8 mouse cellular contexts compared by ENCODE assay signal in the genomic region with DNA sequence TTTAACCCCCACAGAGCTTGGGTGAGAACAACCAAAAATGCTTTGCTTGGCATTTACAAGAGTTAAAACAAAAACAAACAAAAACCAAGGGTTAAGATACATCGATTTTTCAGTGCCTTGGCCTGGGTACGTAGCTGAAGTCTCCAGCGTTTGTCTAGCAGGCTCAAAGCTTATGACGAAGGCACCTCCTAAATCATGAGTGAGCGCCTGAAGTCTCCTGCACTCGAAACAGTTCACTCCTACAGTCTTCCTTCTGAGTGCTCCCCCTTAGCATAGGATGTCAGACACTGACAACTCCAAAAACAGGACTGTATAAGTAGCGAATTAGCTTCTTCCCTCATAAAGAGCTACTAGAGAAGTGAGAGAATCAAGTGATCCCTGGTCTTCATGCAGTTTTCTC. TPM values are rescaled to one million over a fixed set of nuclear protein-coding genes. Genes with fewer than 3 reads are reported as not detected.
DNase-seq lines count a peak whose midpoint lies in the region; ATAC-seq and TF ChIP-seq lines count a peak whose summit lies in the region.

No protein-coding gene starts in this region.

- no peak for TF ChIP-seq CTCF in MEL (IDR thresholded peaks at IDR 0.05 in 2 of 3, conservative IDR thresholded peaks at IDR 0.05 in 1 of 3; ENCODE audit: control insufficient read depth in 1 of 3, insufficient read depth in 1 of 3, low read depth in 2 of 3, low read length in 3 of 3, poor library complexity in 1 of 3, severe bottlenecking in 1 of 3)
- TF ChIP-seq CTCF in forebrain, postnatal 0 days (IDR thresholded peaks at IDR 0.05; ENCODE audit: low read depth), result no peak
- TF ChIP-seq CTCF in liver, postnatal 0 days (IDR thresholded peaks at IDR 0.05; ENCODE audit: low read depth), result no peak

- H3K4me3 ChIP-seq in heart, embryonic 10.5 days, result peak overlapping the region; percentile 91
- peak overlapping the region; percentile 90 to 91 for H3K4me3 ChIP-seq in MEL (ENCODE audit: control insufficient read depth in 1 of 2, insufficient read depth in 1 of 2, low read depth in 2 of 2, low read length in 2 of 2)
- H3K4me3 ChIP-seq in forebrain, postnatal 0 days (ENCODE audit: low read depth, low read length), result peak overlapping the region; percentile 88
- peak overlapping the region; percentile 71 for H3K4me3 ChIP-seq in liver, postnatal 0 days (ENCODE audit: low read depth, low read length)

- H3K27me3 ChIP-seq in heart, embryonic 10.5 days (ENCODE audit: insufficient read depth, poor library complexity, severe bottlenecking), result 0 out of 2 replicates have a peak, but pooled peaks cover 11% of the 10 kb centered on the region
- no peaks in the 10 kb centered on the region for H3K27me3 ChIP-seq in MEL (ENCODE audit: control insufficient read depth in 1 of 2, insufficient read depth in 2 of 2, low read length in 2 of 2)
- no peaks in the 10 kb centered on the region; the same call in 1 of the 2 replicates for H3K27me3 ChIP-seq in forebrain, postnatal 0 days (ENCODE audit: insufficient read depth, low read length)
- 0 out of 2 replicates have a peak, but pooled peaks cover 3% of the 10 kb centered on the region for H3K27me3 ChIP-seq in liver, postnatal 0 days (ENCODE audit: insufficient read depth, low read length)

- peak overlapping the region; percentile 45 for H3K9ac ChIP-seq in MEL (ENCODE audit: control insufficient read depth, low read depth, low read length, poor library complexity, severe bottlenecking)
- peak overlapping the region; percentile 85; the same call in 1 of the 2 replicates for H3K9ac ChIP-seq in forebrain, postnatal 0 days
- peak overlapping the region; percentile 66 for H3K9ac ChIP-seq in liver, postnatal 0 days (replicated peaks)

- H3K9me3 ChIP-seq in heart, embryonic 10.5 days, result no peaks in the 10 kb centered on the region
- no peaks in the 10 kb centered on the region for H3K9me3 ChIP-seq in MEL (replicated peaks; ENCODE audit: insufficient read depth, low read length)
- H3K9me3 ChIP-seq in forebrain, postnatal 0 days (ENCODE audit: low read length), result no peaks in the 10 kb centered on the region
- H3K9me3 ChIP-seq in liver, postnatal 0 days (ENCODE audit: low read length), result no peaks in the 10 kb centered on the region

- peaks cover 2% of the 10 kb centered on the region; the same call in 1 of the 2 replicates for H3K79me2 ChIP-seq in MEL (ENCODE audit: control insufficient read depth, insufficient read depth, low read length, poor library complexity)

- WGBS in heart, embryonic 10.5 days, result 49% methylated on average over 7 of the region's 7 CpGs
- WGBS in forebrain, postnatal 0 days, result 36% methylated on average over 7 of the region's 7 CpGs
- 31% methylated on average over 7 of the region's 7 CpGs for WGBS in liver, postnatal 0 days (ENCODE audit: insufficient replicate concordance)

- no peak for TF ChIP-seq POLR2A in MEL (IDR thresholded peaks at IDR 0.05; ENCODE audit: control insufficient read depth in 1 of 2, insufficient read depth in 1 of 2, low read depth in 1 of 2, low read length in 2 of 2, poor library complexity in 1 of 2)

- no peak for TF ChIP-seq RAD21 in MEL (IDR thresholded peaks at IDR 0.05; ENCODE audit: low read depth, low read length)

- H3K4me2 ChIP-seq in forebrain, postnatal 0 days (ENCODE audit: low read depth), result peak overlapping the region; percentile 66
- peak overlapping the region; percentile 96 for H3K4me2 ChIP-seq in liver, postnatal 0 days (ENCODE audit: low read depth, low read length)

- no peak for ATAC-seq in forebrain, postnatal 0 days
- ATAC-seq in liver, postnatal 0 days, result no peak
- ATAC-seq in monocyte, adult 5-6 weeks (replicated peaks; ENCODE audit: insufficient number of reproducible peaks, low FRiP score, low TSS enrichment, poor library complexity, severe bottlenecking), result no peak

- intact Hi-C loops in heart, postnatal 14 days (cut with DNase I), result loop anchor here (5.0 kb wide), 1 partner anchor 397 kb away; a partner anchor contains a TSS

- no peaks in the 10 kb centered on the region for H3K36me3 ChIP-seq in heart, embryonic 10.5 days
- H3K36me3 ChIP-seq in MEL (ENCODE audit: control insufficient read depth in 1 of 2, insufficient read depth in 2 of 2, low read length in 2 of 2), result no peaks in the 10 kb centered on the region
- 0 out of 2 replicates have a peak, but pooled peaks cover 9% of the 10 kb centered on the region for H3K36me3 ChIP-seq in forebrain, postnatal 0 days (ENCODE audit: insufficient read depth)
- no peaks in the 10 kb centered on the region for H3K36me3 ChIP-seq in liver, postnatal 0 days (replicated peaks; ENCODE audit: insufficient read depth, low read length)

- peaks cover 7% of the 10 kb centered on the region for H3K4me1 ChIP-seq in heart, embryonic 10.5 days
- H3K4me1 ChIP-seq in MEL (ENCODE audit: control insufficient read depth in 1 of 2, insufficient read depth in 2 of 2, low read length in 2 of 2), result no peaks in the 10 kb centered on the region; a peak in 1 of 4 replicates
- H3K4me1 ChIP-seq in forebrain, postnatal 0 days (ENCODE audit: insufficient read depth), result no peaks in the 10 kb centered on the region
- peaks cover 6% of the 10 kb centered on the region for H3K4me1 ChIP-seq in liver, postnatal 0 days (ENCODE audit: insufficient read depth)

- H3K27ac ChIP-seq in heart, embryonic 10.5 days, result peak overlapping the region; percentile 92
- H3K27ac ChIP-seq in MEL (ENCODE audit: control insufficient read depth, low read depth, low read length), result no peak overlapping the region
- H3K27ac ChIP-seq in forebrain, postnatal 0 days (ENCODE audit: low read depth, low read length), result peak overlapping the region; percentile 90
- H3K27ac ChIP-seq in liver, postnatal 0 days (ENCODE audit: low read depth), result peak overlapping the region; percentile 94

- TF ChIP-seq EP300 in MEL (IDR thresholded peaks at IDR 0.05; ENCODE audit: low read depth in 1 of 2, low read length in 2 of 2), result no peak
- no peak for TF ChIP-seq EP300 in liver, postnatal 0 days (IDR thresholded peaks at IDR 0.05; ENCODE audit: low read depth)

- DNase-seq in heart, embryonic 10.5 days (ENCODE audit: low spot score), result no peak
- no peak for DNase-seq in heart, postnatal 14 days
- DNase-seq in MEL (ENCODE audit: low read depth, low spot score), result no peak
- DNase-seq in forebrain, postnatal 0 days, result no peak
- DNase-seq in liver, postnatal 0 days, result no peak
- no peak for DNase-seq in thymus, postnatal 25 days
- DNase-seq in spleen, postnatal 10 days (ENCODE audit: low spot score in 2 of 2), result no peak

TF ChIP-seq in MEL, 35 proteins besides CTCF, POLR2A, EP300 and RAD21:
- 0 out of 2 replicates have a peak, but pooled peaks have one; percentile 31 for TF ChIP-seq HCFC1 (IDR thresholded peaks at IDR 0.05; ENCODE audit: low read depth, low read length)
- TF ChIP-seq TCF12 (IDR thresholded peaks at IDR 0.05; ENCODE audit: low read depth, low read length), result no peak
TF ChIP-seq in MEL: peak in this region for 1.

RNA-seq across cellular contexts. Expression of a gene that starts 1.1 kb away (rescaled TPM):
- 136 and 146 TPM in 2 replicates for polyA plus RNA-seq in heart, embryonic 10.5 days (2016; fragmentation: Nextera tagmentation; extraction: Ambion mirVana)
- 100 to 1,000 TPM; 102 to 103 TPM for total RNA-seq in heart, postnatal 14 days (2021)
- 72.0 and 78.6 TPM in 2 replicates for total RNA-seq in MEL (2012; rRNA removed)
- 10 to 100 TPM; 93.9 to 100.0 TPM for polyA plus RNA-seq in MEL (2012; ENCODE audit: insufficient read depth in 1 of 2, insufficient read length in 2 of 2, low read depth in 1 of 2, low replicate concordance in 2 of 2, missing spikeins in 1 of 2)
- 171 and 191 TPM in 2 replicates for total RNA-seq in forebrain, postnatal 0 days (2014; rRNA removed)
- polyA plus RNA-seq in forebrain, postnatal 0 days (2015; fragmentation: Nextera tagmentation; extraction: Ambion mirVana), result 147 and 169 TPM in 2 replicates
- 53.3 and 55.5 TPM in 2 replicates for polyA plus RNA-seq in liver, postnatal 0 days (2015; fragmentation: Nextera tagmentation; extraction: Ambion mirVana)
- 353 to 389 TPM (median 359 TPM) in 3 replicates for total RNA-seq in monocyte, adult 5-6 weeks (2017)
